Comparison of ENCODE assay signal across 13 mouse cellular contexts in the genomic region with DNA sequence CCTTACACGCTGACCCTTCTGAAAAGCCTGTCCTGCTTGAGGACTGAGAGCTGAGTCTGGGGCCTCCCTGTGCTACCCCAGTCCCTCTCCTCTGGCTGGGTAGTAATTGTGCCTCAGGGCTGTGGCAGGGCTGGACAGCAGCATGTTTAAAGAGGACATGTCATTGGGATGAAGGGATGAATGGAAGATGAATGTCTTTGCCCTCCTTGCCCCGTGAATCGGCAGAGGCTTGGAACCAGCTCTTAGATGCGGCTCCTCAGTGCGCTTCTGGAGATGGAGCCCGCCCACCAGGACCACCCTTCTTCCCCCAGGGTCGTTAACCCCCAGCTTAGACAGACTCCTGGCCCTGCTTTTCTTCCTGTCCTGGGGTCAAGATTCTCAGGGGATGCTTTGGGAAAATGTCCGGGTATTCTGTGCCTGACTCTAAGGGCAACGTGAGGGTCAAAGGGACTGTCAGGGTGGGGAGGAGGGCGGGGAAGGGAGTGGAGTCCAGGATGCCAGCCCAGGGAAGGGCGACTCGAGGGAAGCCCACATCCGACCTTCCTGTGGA. TPM values are rescaled to one million over a fixed set of nuclear protein-coding genes. Genes with fewer than 3 reads are reported as not detected.
DNase-seq lines count a peak whose midpoint lies in the region; ATAC-seq and TF ChIP-seq lines count a peak whose summit lies in the region.
"Had no signal": no experiment of that assay in that cellular context is flagged by ENCODE, and none has a peak within 500 bp of the region (broad histone marks: within the 10 kb centered on the region; RNA-seq: fewer than 3 reads in every experiment).

No protein-coding gene starts in this region.

- TF ChIP-seq POLR2A in limb, embryonic 14.5 days (IDR thresholded peaks at IDR 0.05; ENCODE audit: borderline replicate concordance, extremely low read depth, insufficient read depth, insufficient read length) = no peak

- no peak for DNase-seq in heart, postnatal 4 days
- no peak for DNase-seq in limb, embryonic 14.5 days (ENCODE audit: low spot score)
- peak; percentile 18 for DNase-seq in yolk sac, embryonic 10.5 days (ENCODE audit: low spot score)
- DNase-seq in liver, postnatal 0 days = no peak
- DNase-seq in forebrain, postnatal 0 days = no peak
- DNase-seq: B cell, adult 2 months; heart, postnatal 10 days; kidney, postnatal 25 days had no signal

- peaks cover 6% of the 10 kb centered on the region for H3K27me3 ChIP-seq in heart, embryonic 11.5 days (ENCODE audit: control insufficient read depth, insufficient read depth, low read length)
- no peaks in the 10 kb centered on the region for H3K27me3 ChIP-seq in midbrain, embryonic 13.5 days
- H3K27me3 ChIP-seq in midbrain, embryonic 15.5 days (replicated peaks) = no peaks in the 10 kb centered on the region; the same call in 1 of the 2 replicates
- no peaks in the 10 kb centered on the region for H3K27me3 ChIP-seq in limb, embryonic 14.5 days (ENCODE audit: control insufficient read depth, insufficient read depth, low read length)
- no peaks in the 10 kb centered on the region for H3K27me3 ChIP-seq in liver, postnatal 0 days (ENCODE audit: insufficient read depth, low read length)
- no peaks in the 10 kb centered on the region for H3K27me3 ChIP-seq in forebrain, postnatal 0 days (ENCODE audit: insufficient read depth, low read length)

- no peaks in the 10 kb centered on the region for H3K9me3 ChIP-seq in heart, embryonic 11.5 days (replicated peaks; ENCODE audit: control insufficient read depth, low read length)
- no peaks in the 10 kb centered on the region for H3K9me3 ChIP-seq in midbrain, embryonic 13.5 days
- no peaks in the 10 kb centered on the region for H3K9me3 ChIP-seq in midbrain, embryonic 15.5 days
- H3K9me3 ChIP-seq in limb, embryonic 14.5 days (ENCODE audit: control insufficient read depth, low read length) = no peaks in the 10 kb centered on the region
- H3K9me3 ChIP-seq in liver, postnatal 0 days (ENCODE audit: low read length) = no peaks in the 10 kb centered on the region
- H3K9me3 ChIP-seq in forebrain, postnatal 0 days (ENCODE audit: low read length) = no peaks in the 10 kb centered on the region
- H3K9me3 ChIP-seq: megakaryocyte, embryonic 14.5 days had no signal

- WGBS in heart, embryonic 11.5 days (ENCODE audit: insufficient replicate concordance) = 33% methylated on average over 13 of the region's 13 CpGs
- 38% methylated on average over 13 of the region's 13 CpGs for WGBS in midbrain, embryonic 13.5 days
- 39% methylated on average over 13 of the region's 13 CpGs for WGBS in midbrain, embryonic 15.5 days
- WGBS in limb, embryonic 14.5 days = 17% methylated on average over 13 of the region's 13 CpGs
- 50% methylated on average over 13 of the region's 13 CpGs for WGBS in liver, postnatal 0 days (ENCODE audit: insufficient replicate concordance)
- WGBS in forebrain, postnatal 0 days = 43% methylated on average over 13 of the region's 13 CpGs

- TF ChIP-seq CTCF in liver, postnatal 0 days (IDR thresholded peaks at IDR 0.05; ENCODE audit: low read depth) = no peak
- TF ChIP-seq CTCF in forebrain, postnatal 0 days (IDR thresholded peaks at IDR 0.05; ENCODE audit: low read depth) = no peak

- no peak for TF ChIP-seq EP300 in liver, postnatal 0 days (IDR thresholded peaks at IDR 0.05; ENCODE audit: low read depth)

- no peak for ATAC-seq in heart, embryonic 11.5 days (replicated peaks; ENCODE audit: insufficient number of reproducible peaks, low FRiP score, low TSS enrichment)
- no peak for ATAC-seq in midbrain, embryonic 13.5 days
- no peak for ATAC-seq in midbrain, embryonic 15.5 days (replicated peaks)
- peak; percentile 7; the same call in 1 of the 2 replicates for ATAC-seq in limb, embryonic 14.5 days (ENCODE audit: low FRiP score, low read depth)
- ATAC-seq in liver, postnatal 0 days = no peak
- no peak for ATAC-seq in forebrain, postnatal 0 days

- H3K4me3 ChIP-seq in heart, embryonic 11.5 days (ENCODE audit: low read depth, low read length) = no peak overlapping the region
- no peak overlapping the region for H3K4me3 ChIP-seq in midbrain, embryonic 13.5 days (replicated peaks)
- H3K4me3 ChIP-seq in midbrain, embryonic 15.5 days = no peak overlapping the region
- no peak overlapping the region for H3K4me3 ChIP-seq in limb, embryonic 14.5 days (replicated peaks; ENCODE audit: low read length)
- H3K4me3 ChIP-seq in liver, postnatal 0 days (ENCODE audit: low read depth, low read length) = no peak overlapping the region
- no peak overlapping the region for H3K4me3 ChIP-seq in forebrain, postnatal 0 days (ENCODE audit: low read depth, low read length)
- H3K4me3 ChIP-seq: megakaryocyte, embryonic 14.5 days had no signal

- H3K36me3 ChIP-seq in heart, embryonic 11.5 days (ENCODE audit: control insufficient read depth, insufficient read depth, low read length) = no peaks in the 10 kb centered on the region
- H3K36me3 ChIP-seq in midbrain, embryonic 13.5 days = peaks cover 22% of the 10 kb centered on the region
- H3K36me3 ChIP-seq in midbrain, embryonic 15.5 days (replicated peaks) = peaks cover 14% of the 10 kb centered on the region; the same call in 1 of the 2 replicates
- peaks cover 65% of the 10 kb centered on the region for H3K36me3 ChIP-seq in limb, embryonic 14.5 days (ENCODE audit: control insufficient read depth, insufficient read depth, low read length)
- no peaks in the 10 kb centered on the region for H3K36me3 ChIP-seq in liver, postnatal 0 days (replicated peaks; ENCODE audit: insufficient read depth, low read length)
- H3K36me3 ChIP-seq in forebrain, postnatal 0 days (ENCODE audit: insufficient read depth) = peaks cover 15% of the 10 kb centered on the region

- 0 out of 2 replicates have a peak overlapping the region, but pooled peaks have one; percentile 29 for H3K27ac ChIP-seq in heart, embryonic 11.5 days (ENCODE audit: low read depth, low read length)
- H3K27ac ChIP-seq in midbrain, embryonic 13.5 days = no peak overlapping the region
- H3K27ac ChIP-seq in midbrain, embryonic 15.5 days = no peak overlapping the region
- H3K27ac ChIP-seq in limb, embryonic 14.5 days (replicated peaks; ENCODE audit: low read depth, low read length) = peak overlapping the region; percentile 77
- no peak overlapping the region for H3K27ac ChIP-seq in liver, postnatal 0 days (ENCODE audit: low read depth)
- H3K27ac ChIP-seq in forebrain, postnatal 0 days (ENCODE audit: low read depth, low read length) = no peak overlapping the region

- no peak overlapping the region for H3K4me2 ChIP-seq in heart, embryonic 11.5 days
- H3K4me2 ChIP-seq in midbrain, embryonic 13.5 days (replicated peaks) = no peak overlapping the region
- H3K4me2 ChIP-seq in midbrain, embryonic 15.5 days = no peak overlapping the region
- no peak overlapping the region; the same call in 1 of the 2 replicates for H3K4me2 ChIP-seq in limb, embryonic 14.5 days (replicated peaks; ENCODE audit: low read depth, low read length, severe bottlenecking)
- H3K4me2 ChIP-seq in liver, postnatal 0 days (ENCODE audit: low read depth, low read length) = no peak overlapping the region
- no peak overlapping the region for H3K4me2 ChIP-seq in forebrain, postnatal 0 days (ENCODE audit: low read depth)
- H3K4me2 ChIP-seq: lung, embryonic 14.5 days had no signal

- H3K9ac ChIP-seq in heart, embryonic 11.5 days (ENCODE audit: low read depth, low read length) = peak overlapping the region; percentile 46; the same call in 1 of the 2 replicates
- H3K9ac ChIP-seq in midbrain, embryonic 13.5 days (replicated peaks) = 0 out of 2 replicates have a peak overlapping the region, but pooled peaks have one; percentile 28
- H3K9ac ChIP-seq in midbrain, embryonic 15.5 days = no peak overlapping the region
- peak overlapping the region; percentile 21; the same call in 1 of the 2 replicates for H3K9ac ChIP-seq in limb, embryonic 14.5 days (ENCODE audit: low read depth, low read length, severe bottlenecking)
- no peak overlapping the region for H3K9ac ChIP-seq in liver, postnatal 0 days (replicated peaks)
- no peak overlapping the region for H3K9ac ChIP-seq in forebrain, postnatal 0 days
- H3K9ac ChIP-seq: lung, embryonic 14.5 days had no signal

- peaks cover 7% of the 10 kb centered on the region for H3K4me1 ChIP-seq in heart, embryonic 11.5 days (ENCODE audit: control insufficient read depth, insufficient read depth, low read length)
- no peaks in the 10 kb centered on the region for H3K4me1 ChIP-seq in midbrain, embryonic 13.5 days (replicated peaks)
- no peaks in the 10 kb centered on the region for H3K4me1 ChIP-seq in midbrain, embryonic 15.5 days
- peaks cover 33% of the 10 kb centered on the region for H3K4me1 ChIP-seq in limb, embryonic 14.5 days (ENCODE audit: control insufficient read depth, insufficient read depth, low read length)
- no peaks in the 10 kb centered on the region for H3K4me1 ChIP-seq in liver, postnatal 0 days (ENCODE audit: insufficient read depth)
- no peaks in the 10 kb centered on the region for H3K4me1 ChIP-seq in forebrain, postnatal 0 days (ENCODE audit: insufficient read depth)

RNA-seq across cellular contexts. Expression of a gene that starts 23.1 kb away (rescaled TPM):
- 32.1 and 35.8 TPM in 2 replicates for polyA plus RNA-seq in heart, embryonic 11.5 days (2014; fragmentation: Nextera tagmentation; extraction: Ambion mirVana)
- total RNA-seq in heart, postnatal 4 days (2021) = 10 to 100 TPM; 34.5 to 48.3 TPM
- 54.4 and 56.7 TPM in 2 replicates for polyA plus RNA-seq in midbrain, embryonic 13.5 days (2015; fragmentation: Nextera tagmentation; extraction: Ambion mirVana)
- polyA plus RNA-seq in midbrain, embryonic 15.5 days (2015; fragmentation: Nextera tagmentation; extraction: Ambion mirVana) = 62.5 and 64.4 TPM in 2 replicates
- 196 and 266 TPM in 2 replicates for polyA plus RNA-seq in limb, embryonic 14.5 days (2012; rRNA removed)
- 39.5 and 46.5 TPM in 2 replicates for polyA plus RNA-seq in limb, embryonic 14.5 days (2014; fragmentation: Nextera tagmentation; extraction: Ambion mirVana)
- 9.0 and 9.9 TPM in 2 replicates for polyA plus RNA-seq in liver, postnatal 0 days (2015; fragmentation: Nextera tagmentation; extraction: Ambion mirVana)
- 62.6 and 78.2 TPM in 2 replicates for total RNA-seq in forebrain, postnatal 0 days (2014; rRNA removed)
- 51.5 and 52.9 TPM in 2 replicates for polyA plus RNA-seq in forebrain, postnatal 0 days (2015; fragmentation: Nextera tagmentation; extraction: Ambion mirVana)

RNA-seq across cellular contexts. Expression of a gene that starts 24.2 kb away (rescaled TPM):
- 10.1 and 11.6 TPM in 2 replicates for polyA plus RNA-seq in heart, embryonic 11.5 days (2014; fragmentation: Nextera tagmentation; extraction: Ambion mirVana)
- total RNA-seq in heart, postnatal 4 days (2021) = 1 to 10 TPM; 9.0 to 9.6 TPM
- polyA plus RNA-seq in midbrain, embryonic 13.5 days (2015; fragmentation: Nextera tagmentation; extraction: Ambion mirVana) = 35.5 and 41.2 TPM in 2 replicates
- 78.4 and 79.0 TPM in 2 replicates for polyA plus RNA-seq in midbrain, embryonic 15.5 days (2015; fragmentation: Nextera tagmentation; extraction: Ambion mirVana)
- polyA plus RNA-seq in limb, embryonic 14.5 days (2012; rRNA removed) = 318 and 459 TPM in 2 replicates
- 46.0 and 60.1 TPM in 2 replicates for polyA plus RNA-seq in limb, embryonic 14.5 days (2014; fragmentation: Nextera tagmentation; extraction: Ambion mirVana)
- 0.06 and 0.25 TPM in 2 replicates for polyA plus RNA-seq in liver, postnatal 0 days (2015; fragmentation: Nextera tagmentation; extraction: Ambion mirVana)
- 76.2 and 106 TPM in 2 replicates for total RNA-seq in forebrain, postnatal 0 days (2014; rRNA removed)
- polyA plus RNA-seq in forebrain, postnatal 0 days (2015; fragmentation: Nextera tagmentation; extraction: Ambion mirVana) = 47.9 and 71.6 TPM in 2 replicates

RNA-seq across cellular contexts. Expression of a gene that starts 41.1 kb away (rescaled TPM):
- 125 and 339 TPM in 2 replicates for polyA plus RNA-seq in heart, embryonic 11.5 days (2014; fragmentation: Nextera tagmentation; extraction: Ambion mirVana)
- 100 to 1,000 TPM; 181 to 193 TPM for total RNA-seq in heart, postnatal 4 days (2021)
- polyA plus RNA-seq in midbrain, embryonic 13.5 days (2015; fragmentation: Nextera tagmentation; extraction: Ambion mirVana) = 454 and 469 TPM in 2 replicates
- 404 TPM in 2 replicates for polyA plus RNA-seq in midbrain, embryonic 15.5 days (2015; fragmentation: Nextera tagmentation; extraction: Ambion mirVana)
- 272 and 324 TPM in 2 replicates for polyA plus RNA-seq in limb, embryonic 14.5 days (2012; rRNA removed)
- 221 and 244 TPM in 2 replicates for polyA plus RNA-seq in limb, embryonic 14.5 days (2014; fragmentation: Nextera tagmentation; extraction: Ambion mirVana)
- 188 and 209 TPM in 2 replicates for polyA plus RNA-seq in liver, postnatal 0 days (2015; fragmentation: Nextera tagmentation; extraction: Ambion mirVana)
- total RNA-seq in forebrain, postnatal 0 days (2014; rRNA removed) = 290 and 323 TPM in 2 replicates
- 407 and 445 TPM in 2 replicates for polyA plus RNA-seq in forebrain, postnatal 0 days (2015; fragmentation: Nextera tagmentation; extraction: Ambion mirVana)

RNA-seq across cellular contexts. Expression of a gene that starts 41.8 kb away (rescaled TPM):
- 20.5 and 26.8 TPM in 2 replicates for polyA plus RNA-seq in heart, embryonic 11.5 days (2014; fragmentation: Nextera tagmentation; extraction: Ambion mirVana)
- 10 to 100 TPM; 75.1 to 78.1 TPM for total RNA-seq in heart, postnatal 4 days (2021)
- polyA plus RNA-seq in midbrain, embryonic 13.5 days (2015; fragmentation: Nextera tagmentation; extraction: Ambion mirVana) = 26.0 and 26.7 TPM in 2 replicates
- polyA plus RNA-seq in midbrain, embryonic 15.5 days (2015; fragmentation: Nextera tagmentation; extraction: Ambion mirVana) = 34.1 and 35.6 TPM in 2 replicates
- 56.4 and 63.1 TPM in 2 replicates for polyA plus RNA-seq in limb, embryonic 14.5 days (2012; rRNA removed)
- 32.4 and 33.3 TPM in 2 replicates for polyA plus RNA-seq in limb, embryonic 14.5 days (2014; fragmentation: Nextera tagmentation; extraction: Ambion mirVana)
- 5.8 and 7.0 TPM in 2 replicates for polyA plus RNA-seq in liver, postnatal 0 days (2015; fragmentation: Nextera tagmentation; extraction: Ambion mirVana)
- 62.2 and 64.4 TPM in 2 replicates for total RNA-seq in forebrain, postnatal 0 days (2014; rRNA removed)
- polyA plus RNA-seq in forebrain, postnatal 0 days (2015; fragmentation: Nextera tagmentation; extraction: Ambion mirVana) = 16.3 and 22.1 TPM in 2 replicates

RNA-seq across cellular contexts. Expression of a gene that starts 52.8 kb away (rescaled TPM):
- polyA plus RNA-seq in heart, embryonic 11.5 days (2014; fragmentation: Nextera tagmentation; extraction: Ambion mirVana) = 50.1 and 51.3 TPM in 2 replicates
- 10 to 100 TPM; 43.7 to 47.6 TPM for total RNA-seq in heart, postnatal 4 days (2021)
- 74.7 and 77.5 TPM in 2 replicates for polyA plus RNA-seq in midbrain, embryonic 13.5 days (2015; fragmentation: Nextera tagmentation; extraction: Ambion mirVana)
- polyA plus RNA-seq in midbrain, embryonic 15.5 days (2015; fragmentation: Nextera tagmentation; extraction: Ambion mirVana) = 116 and 117 TPM in 2 replicates
- polyA plus RNA-seq in limb, embryonic 14.5 days (2012; rRNA removed) = 51.3 and 76.1 TPM in 2 replicates
- polyA plus RNA-seq in limb, embryonic 14.5 days (2014; fragmentation: Nextera tagmentation; extraction: Ambion mirVana) = 55.3 and 66.9 TPM in 2 replicates
- 30.1 and 32.2 TPM in 2 replicates for polyA plus RNA-seq in liver, postnatal 0 days (2015; fragmentation: Nextera tagmentation; extraction: Ambion mirVana)
- total RNA-seq in forebrain, postnatal 0 days (2014; rRNA removed) = 197 and 210 TPM in 2 replicates
- 160 and 186 TPM in 2 replicates for polyA plus RNA-seq in forebrain, postnatal 0 days (2015; fragmentation: Nextera tagmentation; extraction: Ambion mirVana)

Comparison
In these comparisons a context has a peak if more than half of its experiments do, and no peak if none do; other contexts are left out.
1. H3K9ac ChIP-seq: peak in heart, embryonic 11.5 days (single experiment), midbrain, embryonic 13.5 days (single experiment) and limb, embryonic 14.5 days (single experiment); none in midbrain, embryonic 15.5 days (single experiment), liver, postnatal 0 days (single experiment) and forebrain, postnatal 0 days (single experiment).
2. H3K27ac ChIP-seq: peak in heart, embryonic 11.5 days (single experiment) and limb, embryonic 14.5 days (single experiment); none in midbrain, embryonic 13.5 days (single experiment), midbrain, embryonic 15.5 days (single experiment), liver, postnatal 0 days (single experiment) and forebrain, postnatal 0 days (single experiment).